In genomic region chr13:83721563-83721962, GRCm38 (mm10) we compare ENCODE assay signal across 8 mouse cellular contexts.
DNase-seq lines count a peak whose midpoint lies in the region; ATAC-seq lines count a peak whose summit lies in the region.

No protein-coding gene starts in this region.

- H3K36me3 ChIP-seq in hindbrain, embryonic 16.5 days (ENCODE audit: control insufficient read depth, insufficient read depth, low read length) = no peaks in the 10 kb centered on the region
- no peaks in the 10 kb centered on the region for H3K36me3 ChIP-seq in neural tube, embryonic 15.5 days

- peak overlapping the region; percentile 88 for H3K9ac ChIP-seq in hindbrain, embryonic 16.5 days (ENCODE audit: low read depth, low read length)
- H3K9ac ChIP-seq in neural tube, embryonic 15.5 days (replicated peaks) = peak overlapping the region; percentile 90

- no peaks in the 10 kb centered on the region for H3K4me1 ChIP-seq in hindbrain, embryonic 16.5 days (ENCODE audit: control insufficient read depth, insufficient read depth, low read depth, low read length)
- no peaks in the 10 kb centered on the region for H3K4me1 ChIP-seq in neural tube, embryonic 15.5 days

- peak; percentile 54 for DNase-seq in retina, embryonic 14.5 days (ENCODE audit: low spot score)
- no peak for DNase-seq in retina, postnatal 1 day
- DNase-seq in embryo, embryonic 10.5 days (ENCODE audit: low spot score) = peak; percentile 55
- no peak for DNase-seq in gastrocnemius, adult 18-20 months (ENCODE audit: low spot score)
- DNase-seq in kidney, adult 8-10 months = no peak

- peak overlapping the region; percentile 42 for H3K4me3 ChIP-seq in hindbrain, embryonic 16.5 days (ENCODE audit: low read length)
- peak overlapping the region; percentile 64 for H3K4me3 ChIP-seq in neural tube, embryonic 15.5 days (replicated peaks)

- H3K27me3 ChIP-seq in hindbrain, embryonic 16.5 days (replicated peaks; ENCODE audit: control insufficient read depth, insufficient read depth, low read length) = no peaks in the 10 kb centered on the region
- H3K27me3 ChIP-seq in neural tube, embryonic 15.5 days (replicated peaks) = 0 out of 2 replicates have a peak, but pooled peaks cover 2% of the 10 kb centered on the region

- peak overlapping the region; percentile 75 for H3K4me2 ChIP-seq in hindbrain, embryonic 16.5 days (ENCODE audit: low read length)
- H3K4me2 ChIP-seq in neural tube, embryonic 15.5 days = peak overlapping the region; percentile 67

- peak; percentile 49 for ATAC-seq in hindbrain, embryonic 16.5 days
- ATAC-seq in neural tube, embryonic 15.5 days (ENCODE audit: low FRiP score) = peak; percentile 28
- no peak for ATAC-seq in erythroblast, adult 5-6 weeks (replicated peaks; ENCODE audit: low FRiP score, poor library complexity, severe bottlenecking)

- H3K9me3 ChIP-seq in hindbrain, embryonic 16.5 days (ENCODE audit: control insufficient read depth, low read length) = no peaks in the 10 kb centered on the region
- H3K9me3 ChIP-seq in neural tube, embryonic 15.5 days (replicated peaks) = no peaks in the 10 kb centered on the region

- 2% methylated on average over 14 of the region's 14 CpGs for WGBS in hindbrain, embryonic 16.5 days
- under 1% methylated on average over 14 of the region's 14 CpGs for WGBS in neural tube, embryonic 15.5 days

- peak overlapping the region; percentile 99 for H3K27ac ChIP-seq in hindbrain, embryonic 16.5 days (ENCODE audit: low read depth, low read length)
- peak overlapping the region; percentile 92 for H3K27ac ChIP-seq in neural tube, embryonic 15.5 days (replicated peaks)

Comparison
In these comparisons a context has a peak if more than half of its experiments do, and no peak if none do; other contexts are left out.
1. DNase-seq: peak in retina, embryonic 14.5 days (single experiment) and embryo, embryonic 10.5 days (single experiment); none in retina, postnatal 1 day (single experiment), gastrocnemius, adult 18-20 months (single experiment) and kidney, adult 8-10 months (0 of 2).